Mouse (Mus musculus) MEL (cell line): ENCODE results near the gene Synrg. TPM values are rescaled to one million over a fixed set of nuclear protein-coding genes. Genes with fewer than 3 reads are reported as not detected.

Source experiments
- DNase-seq: peaks from one replicate; pipeline ENCODE4 v3.0.0; 2011; ENCODE audit warnings: low read depth, low spot score
- H3K27ac ChIP-seq: 2 replicates; pipeline ENCODE4 v1.5.1; 2012; ENCODE audit warnings: low read depth, mild to moderate bottlenecking, control low read depth, low read length, moderate library complexity; ENCODE audit not compliant: control insufficient read depth
- H3K27me3 ChIP-seq, 2 experiments: fragments of 150-350 bp in 1 of 2; sonication (generic) in 1 of 2; 2 replicates each; pipeline ENCODE4 v1.6.1; 2012; ENCODE audit warnings: low read length in 2 of 2, mild to moderate bottlenecking in 2 of 2, improper control_type of control experiment in 1 of 2, moderate library complexity in 1 of 2; ENCODE audit not compliant: insufficient read depth in 2 of 2, control insufficient read depth in 1 of 2
- H3K36me3 ChIP-seq, 2 experiments: 2 replicates each; pipeline ENCODE4 v1.6.1; 2012 to 2014; ENCODE audit warnings: low read length in 2 of 2, improper control_type of control experiment in 1 of 2, inconsistent platforms in 1 of 2, mild to moderate bottlenecking in 1 of 2; ENCODE audit not compliant: insufficient read depth in 2 of 2, control insufficient read depth in 1 of 2
- H3K4me1 ChIP-seq, 2 experiments: fragments of 150-350 bp in 1 of 2; sonication (generic) in 1 of 2; 2 replicates each; pipeline ENCODE4 v1.6.1; 2012; ENCODE audit warnings: low read length in 2 of 2, improper control_type of control experiment in 1 of 2, mild to moderate bottlenecking in 1 of 2; ENCODE audit not compliant: insufficient read depth in 2 of 2, control insufficient read depth in 1 of 2
- H3K4me3 ChIP-seq, 2 experiments: fragments of 150-350 bp in 1 of 2; sonication (generic) in 1 of 2; 2 replicates each; pipeline ENCODE4 v1.5.1; 2012; ENCODE audit warnings: low read depth in 2 of 2, low read length in 2 of 2, mild to moderate bottlenecking in 2 of 2, moderate library complexity in 2 of 2, control low read depth in 1 of 2, improper control_type of control experiment in 1 of 2; ENCODE audit not compliant: control insufficient read depth in 1 of 2, insufficient read depth in 1 of 2
- H3K79me2 ChIP-seq: 2 replicates; pipeline ENCODE4 v1.6.1; 2012; ENCODE audit warnings: mild to moderate bottlenecking, low read length, moderate library complexity; ENCODE audit not compliant: control insufficient read depth, poor library complexity, insufficient read depth
- H3K9ac ChIP-seq: 2 replicates; pipeline ENCODE4 v1.6.1; 2012; ENCODE audit warnings: low read depth, mild to moderate bottlenecking, control low read depth, low read length, moderate library complexity; ENCODE audit not compliant: control insufficient read depth, poor library complexity, severe bottlenecking
- H3K9me3 ChIP-seq: fragments of 150-350 bp; sonication (generic); replicated peaks from 2 replicates; pipeline ENCODE4 v1.6.1; 2012; ENCODE audit warnings: mild to moderate bottlenecking, low read length, improper control_type of control experiment, moderate library complexity; ENCODE audit not compliant: insufficient read depth
- CHD2 ChIP-seq: IDR thresholded peaks from 2 replicates; pipeline ENCODE4 v1.6.1; 2011; ENCODE audit warnings: low read length, improper control_type of control experiment
- CTCF ChIP-seq, 3 experiments: IDR thresholded peaks in 2 of 3; conservative IDR thresholded peaks in 1 of 3; 2 replicates each; pipeline ENCODE4 v1.5.1; 2011 to 2012; ENCODE audit warnings: low read length in 3 of 3, low read depth in 2 of 3, mild to moderate bottlenecking in 2 of 3, improper control_type of control experiment in 1 of 3, inconsistent platforms in 1 of 3, mixed read lengths in 1 of 3, moderate library complexity in 1 of 3; ENCODE audit not compliant: control insufficient read depth in 1 of 3, insufficient read depth in 1 of 3, poor library complexity in 1 of 3, severe bottlenecking in 1 of 3
- E2F4 ChIP-seq: IDR thresholded peaks from 2 replicates; pipeline ENCODE4 v1.6.1; 2011; ENCODE audit warnings: low read depth, low read length, improper control_type of control experiment, borderline replicate concordance
- ELF1 ChIP-seq: IDR thresholded peaks from 2 replicates; pipeline ENCODE4 v1.6.1; 2014; ENCODE audit warnings: low read depth, mild to moderate bottlenecking, inconsistent platforms, low read length, improper control_type of control experiment, moderate library complexity
- ETS1 ChIP-seq: IDR thresholded peaks from 2 replicates; pipeline ENCODE4 v1.6.1; 2012; ENCODE audit warnings: low read depth, mild to moderate bottlenecking, inconsistent platforms, low read length, improper control_type of control experiment, moderate library complexity
- GABPA ChIP-seq: IDR thresholded peaks from 2 replicates; pipeline ENCODE4 v1.6.1; 2012; ENCODE audit warnings: low read depth, mild to moderate bottlenecking, inconsistent platforms, low read length, improper control_type of control experiment, moderate library complexity
- GATA1 ChIP-seq: IDR thresholded peaks from 2 replicates; pipeline ENCODE4 v1.6.1; 2011; ENCODE audit warnings: low read depth, low read length, improper control_type of control experiment
- KAT2A ChIP-seq: conservative IDR thresholded peaks from 2 replicates; pipeline ENCODE4 v1.6.1; 2012; ENCODE audit warnings: low read depth, low read length, improper control_type of control experiment, inconsistent platforms
- MAX ChIP-seq: IDR thresholded peaks from 2 replicates; pipeline ENCODE4 v1.6.1; 2011; ENCODE audit warnings: low read length, improper control_type of control experiment
- MAZ ChIP-seq: IDR thresholded peaks from 2 replicates; pipeline ENCODE4 v1.6.1; 2012; ENCODE audit warnings: low read depth, mild to moderate bottlenecking, inconsistent platforms, low read length, improper control_type of control experiment
- MEF2A ChIP-seq: IDR thresholded peaks from 2 replicates; pipeline ENCODE4 v1.6.1; 2014; ENCODE audit warnings: low read depth, mild to moderate bottlenecking, inconsistent platforms, low read length, improper control_type of control experiment; ENCODE audit not compliant: poor library complexity, insufficient replicate concordance, severe bottlenecking; ENCODE audit errors: extremely low read depth
- MYC ChIP-seq: IDR thresholded peaks from 2 replicates; pipeline ENCODE4 v1.6.1; 2011; ENCODE audit warnings: low read depth, mild to moderate bottlenecking, low read length, improper control_type of control experiment, moderate library complexity
- NRF1 ChIP-seq: IDR thresholded peaks from 2 replicates; pipeline ENCODE4 v1.6.1; 2014; ENCODE audit warnings: low read depth, mild to moderate bottlenecking, inconsistent platforms, low read length, improper control_type of control experiment, moderate library complexity; ENCODE audit not compliant: poor library complexity, insufficient read depth, severe bottlenecking
- POLR2A ChIP-seq, 2 experiments: IDR thresholded peaks; 2 replicates each; pipeline ENCODE4 v1.6.1; 2011 to 2012; ENCODE audit warnings: low read length in 2 of 2, mild to moderate bottlenecking in 2 of 2, control low read depth in 1 of 2, improper control_type of control experiment in 1 of 2, low read depth in 1 of 2, moderate library complexity in 1 of 2; ENCODE audit not compliant: control insufficient read depth in 1 of 2, insufficient read depth in 1 of 2, poor library complexity in 1 of 2
- RCOR1 ChIP-seq: IDR thresholded peaks from 2 replicates; pipeline ENCODE4 v1.6.1; 2012; ENCODE audit warnings: low read depth, mild to moderate bottlenecking, inconsistent platforms, low read length, improper control_type of control experiment
- SIN3A ChIP-seq: IDR thresholded peaks from 2 replicates; pipeline ENCODE4 v1.6.1; 2012; ENCODE audit warnings: low read length, improper control_type of control experiment, inconsistent platforms
- SMC3 ChIP-seq: IDR thresholded peaks from 2 replicates; pipeline ENCODE4 v1.6.1; 2011; ENCODE audit warnings: low read depth, low read length, improper control_type of control experiment
- TAL1 ChIP-seq: IDR thresholded peaks from 2 replicates; pipeline ENCODE4 v1.6.1; 2012; ENCODE audit warnings: mild to moderate bottlenecking, inconsistent platforms, low read length, moderate library complexity, mixed read lengths
- TBP ChIP-seq: IDR thresholded peaks from 2 replicates; pipeline ENCODE4 v1.8.0; 2011; ENCODE audit warnings: low read depth, low read length, improper control_type of control experiment
- ZC3H11A ChIP-seq: IDR thresholded peaks from 2 replicates; pipeline ENCODE4 v1.6.1; 2012; ENCODE audit warnings: low read depth, mild to moderate bottlenecking, inconsistent platforms, low read length, improper control_type of control experiment
- ZKSCAN1 ChIP-seq: IDR thresholded peaks from 2 replicates; pipeline ENCODE4 v1.6.1; 2012; ENCODE audit warnings: low read depth, mild to moderate bottlenecking, inconsistent platforms, low read length, improper control_type of control experiment, moderate library complexity
- ZMIZ1 ChIP-seq: IDR thresholded peaks from 2 replicates; pipeline ENCODE4 v1.6.1; 2012; ENCODE audit warnings: low read depth, mild to moderate bottlenecking, inconsistent platforms, low read length, improper control_type of control experiment, moderate library complexity
- polyA plus RNA-seq, 2 experiments: library from polyadenylated mRNA; stranded (reverse) in 1 of 2; unstranded in 1 of 2; fragments of >175 nt in 1 of 2; fragments of >200 nt in 1 of 2; gene quantifications; 2 replicates each; pipeline versions ENCODE4 v1.2.1 to v1.2.4; 2012; ENCODE audit warnings: low replicate concordance in 2 of 2, low read depth in 1 of 2; ENCODE audit not compliant: insufficient read length in 2 of 2, insufficient read depth in 1 of 2, missing spikeins in 1 of 2
- total RNA-seq: library from RNA; depleted of rRNA; stranded (reverse); fragments of 300-350 nt; gene quantifications from 2 replicates; pipeline ENCODE4 v1.2.3, GENCODE M21; 2012

Synrg gene
- total and polyA plus RNA-seq, 3 experiments: 24.7 to 75.3 (median 26.4) TPM

DNA sequence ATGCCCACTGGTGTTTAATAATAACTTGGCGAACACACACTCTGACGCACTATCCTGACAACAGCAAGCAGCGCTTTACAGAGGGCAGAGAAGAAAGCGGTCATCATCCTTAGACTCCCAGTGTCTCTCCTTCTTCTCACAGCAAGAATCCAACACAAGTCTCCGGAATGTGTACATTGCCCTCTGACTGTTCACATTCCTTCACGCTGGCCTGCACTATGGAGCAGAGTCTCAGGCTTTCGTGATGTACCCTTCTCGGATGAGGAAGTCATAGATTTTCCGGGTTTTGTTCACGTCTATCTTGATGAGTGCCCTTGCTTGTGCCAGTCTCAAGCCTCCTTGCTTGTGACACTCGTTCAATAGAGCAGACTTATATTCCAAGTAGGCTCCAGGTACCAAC lies 115.1 kb downstream of the Synrg start:
- no peak overlapping the region for H3K27ac ChIP-seq
- no peak overlapping the region for H3K9ac ChIP-seq
- no peak for DNase-seq
- H3K36me3 ChIP-seq: no peaks in the 10 kb centered on the region
- no peaks in the 10 kb centered on the region for H3K79me2 ChIP-seq
- TF ChIP-seq TBP (no peak), GATA1 (no peak), ETS1 (no peak), ZKSCAN1 (no peak), SIN3A (no peak), GABPA (no peak), MAX (no peak), TAL1 (no peak), SMC3 (no peak), MYC (no peak), MEF2A (no peak), CHD2 (no peak), ELF1 (no peak), NRF1 (no peak), MAZ (no peak), POLR2A (IDR thresholded peaks at IDR 0.05; ENCODE audit: control insufficient read depth in 1 of 2, insufficient read depth in 1 of 2, low read depth in 1 of 2, low read length in 2 of 2, poor library complexity in 1 of 2) (no peak), KAT2A (no peak), E2F4 (no peak)
- no peaks in the 10 kb centered on the region for H3K9me3 ChIP-seq
- H3K4me3 ChIP-seq: no peak overlapping the region
- H3K4me1 ChIP-seq: no peaks in the 10 kb centered on the region
- no peaks in the 10 kb centered on the region for H3K27me3 ChIP-seq

DNA sequence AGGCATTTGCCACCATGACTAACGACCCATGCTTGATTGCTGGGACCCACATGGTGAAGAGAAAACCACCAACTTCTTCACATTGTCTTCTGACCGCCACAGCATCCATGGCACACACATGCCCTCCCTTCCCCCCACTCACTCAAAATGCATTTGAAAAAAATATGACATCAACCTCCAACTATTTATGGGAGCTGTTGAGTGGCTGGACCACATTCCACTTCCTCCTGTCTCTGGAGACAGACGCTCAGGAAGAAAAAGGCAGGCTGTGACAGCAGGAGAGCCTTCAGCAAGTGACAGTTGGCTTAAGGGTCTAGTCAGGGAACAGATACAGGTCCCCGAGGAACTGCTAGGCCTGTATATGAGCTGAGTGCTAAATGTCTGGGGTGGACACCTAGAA lies 115.7 kb downstream of the Synrg start:
- Histone ChIP-seq H3K79me2 (no peaks in the 10 kb centered on the region), H3K27ac (no peak overlapping the region), H3K9me3 (no peaks in the 10 kb centered on the region), H3K4me1 (no peaks in the 10 kb centered on the region), H3K27me3 (no peaks in the 10 kb centered on the region), H3K9ac (no peak overlapping the region), H3K36me3 (no peaks in the 10 kb centered on the region; a peak in 1 of 4 replicates), H3K4me3 (no peak overlapping the region)
- DNase-seq: no peak
- TF ChIP-seq ELF1 (no peak), ZC3H11A (no peak), ZMIZ1 (no peak), MAX (no peak), RCOR1 (no peak), CTCF (IDR thresholded peaks at IDR 0.05 in 2 of 3, conservative IDR thresholded peaks at IDR 0.05 in 1 of 3; ENCODE audit: control insufficient read depth in 1 of 3, insufficient read depth in 1 of 3, low read depth in 2 of 3, low read length in 3 of 3, poor library complexity in 1 of 3, severe bottlenecking in 1 of 3) (no peak)
